Mouse (Mus musculus): Measurements from ENCODE around the gene Mettl14. TPM values are rescaled to one million over a fixed set of nuclear protein-coding genes. Genes with fewer than 3 reads are reported as not detected.

Mettl14 gene
- polyA plus RNA-seq, 1 experiment from 2014 or later = 28.9 TPM

DNA sequence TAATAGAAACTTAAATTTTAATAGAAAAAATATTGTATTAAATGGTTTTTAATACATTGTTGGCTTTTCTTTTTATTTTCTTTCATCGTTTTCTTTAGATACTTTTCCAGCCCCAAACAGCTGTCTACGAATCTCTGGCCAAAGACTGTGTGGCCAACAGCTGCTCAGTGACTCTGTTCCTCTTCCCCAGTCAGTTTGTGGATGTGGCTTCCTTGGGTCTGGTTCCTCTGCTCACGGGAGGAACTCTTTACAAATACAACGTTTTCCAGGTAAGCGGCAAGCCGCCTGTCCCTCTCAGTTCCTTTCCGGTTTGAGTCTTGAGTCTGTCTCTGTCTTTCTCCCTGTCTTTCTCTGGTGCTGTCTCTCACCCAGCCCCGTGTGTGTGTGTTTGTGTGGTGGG lies 35.3 kb downstream of the Mettl14 start:
- DNase-seq (ENCODE audit: low spot score) (no peak), ATAC-seq (ENCODE audit: low FRiP score) (no peak)
- Histone ChIP-seq H3K4me3 (ENCODE audit: low read depth, low read length) (no peak overlapping the region), H3K4me1 (replicated peaks; ENCODE audit: control insufficient read depth, insufficient read depth, low read length) (no peaks in the 10 kb centered on the region), H3K27me3 (ENCODE audit: control insufficient read depth, insufficient read depth, low read length) (no peaks in the 10 kb centered on the region), H3K4me2 (replicated peaks; ENCODE audit: low read depth, low read length) (no peak overlapping the region), H3K27ac (ENCODE audit: low read depth, low read length) (no peak overlapping the region), H3K36me3 (ENCODE audit: control insufficient read depth, insufficient read depth, low read length) (no peaks in the 10 kb centered on the region), H3K9me3 (ENCODE audit: control insufficient read depth, low read length) (no peaks in the 10 kb centered on the region), H3K9ac (ENCODE audit: low read depth, low read length) (no peak overlapping the region)
- 83% methylated on average over 8 of the region's 8 CpGs for WGBS

DNA sequence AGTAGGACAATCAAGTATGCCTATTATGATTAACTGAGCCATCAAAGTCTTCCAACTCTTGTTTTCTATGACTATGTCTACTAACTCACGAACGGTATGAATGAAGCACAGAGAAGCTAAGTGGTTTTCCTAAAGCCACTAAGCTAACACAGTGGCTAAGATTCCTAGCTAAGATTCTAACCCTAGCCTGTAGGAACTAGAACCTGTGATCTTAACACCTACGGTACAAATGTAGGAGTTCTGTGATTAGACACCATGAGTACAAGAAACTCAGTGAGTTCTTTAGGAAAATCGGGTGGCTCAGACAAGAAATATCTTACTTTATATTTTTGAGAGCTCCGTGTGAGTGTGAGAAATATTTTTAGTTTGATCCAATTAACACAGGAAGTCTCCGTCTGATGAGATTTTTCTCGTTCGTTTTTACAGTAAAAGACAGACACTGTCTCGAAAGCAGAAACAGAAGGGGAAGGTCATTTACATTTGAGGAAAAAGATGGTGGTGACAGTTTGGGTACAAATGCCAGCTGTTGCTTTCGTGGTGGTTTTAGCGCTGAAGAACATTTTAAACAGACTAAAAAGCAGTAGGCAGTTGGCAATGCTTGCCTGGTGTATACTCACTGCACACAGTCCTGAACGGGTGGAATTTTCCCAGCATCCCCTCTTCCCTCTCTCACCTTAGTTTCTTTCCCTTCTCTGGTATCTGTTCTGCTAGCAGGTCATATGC lies 37.7 kb downstream of the Mettl14 start:
- H3K4me3 ChIP-seq (ENCODE audit: low read depth, low read length) = no peak overlapping the region
- DNase-seq (ENCODE audit: low spot score) = no peak

DNA sequence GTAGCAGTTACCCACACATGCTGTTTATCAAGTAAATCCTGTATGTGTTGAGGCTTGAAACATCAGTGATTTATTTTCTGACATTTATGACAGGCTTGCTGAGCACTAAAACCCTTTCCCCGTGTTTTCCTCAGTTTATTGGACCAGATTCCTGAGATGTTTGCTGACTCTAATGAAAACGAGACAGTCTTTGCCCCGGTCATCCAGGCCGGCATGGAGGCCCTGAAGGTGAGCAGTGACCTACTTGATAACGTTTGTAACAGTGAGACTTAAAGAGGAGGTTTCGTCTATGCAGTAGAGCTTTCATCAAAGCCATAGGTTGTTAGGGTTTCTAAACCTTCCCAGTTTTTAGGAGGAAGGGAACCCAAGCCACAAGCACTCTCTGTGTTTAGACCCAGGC lies 42.2 kb downstream of the Mettl14 start:
- Histone ChIP-seq H3K27ac (ENCODE audit: low read depth, low read length) (no peak overlapping the region), H3K27me3 (ENCODE audit: control insufficient read depth, insufficient read depth, low read length) (no peaks in the 10 kb centered on the region), H3K36me3 (ENCODE audit: control insufficient read depth, insufficient read depth, low read length) (no peaks in the 10 kb centered on the region), H3K4me2 (replicated peaks; ENCODE audit: low read depth, low read length) (no peak overlapping the region), H3K9me3 (ENCODE audit: control insufficient read depth, low read length) (no peaks in the 10 kb centered on the region), H3K9ac (ENCODE audit: low read depth, low read length) (no peak overlapping the region), H3K4me3 (ENCODE audit: low read depth, low read length) (no peak overlapping the region), H3K4me1 (replicated peaks; ENCODE audit: control insufficient read depth, insufficient read depth, low read length) (no peaks in the 10 kb centered on the region)
- ATAC-seq (ENCODE audit: low FRiP score) (no peak), DNase-seq (ENCODE audit: low spot score) (no peak)
- WGBS = 84% methylated on average over 6 of the region's 6 CpGs

More for the DNA sequence above, 37.7 kb downstream of the Mettl14 start:
- WGBS = 91% methylated on average over 12 of the region's 12 CpGs
- Histone ChIP-seq H3K36me3 (ENCODE audit: control insufficient read depth, insufficient read depth, low read length) (no peaks in the 10 kb centered on the region), H3K9me3 (ENCODE audit: control insufficient read depth, low read length) (no peaks in the 10 kb centered on the region), H3K27me3 (ENCODE audit: control insufficient read depth, insufficient read depth, low read length) (no peaks in the 10 kb centered on the region), H3K4me2 (replicated peaks; ENCODE audit: low read depth, low read length) (no peak overlapping the region), H3K4me1 (replicated peaks; ENCODE audit: control insufficient read depth, insufficient read depth, low read length) (no peaks in the 10 kb centered on the region), H3K9ac (ENCODE audit: low read depth, low read length) (no peak overlapping the region), H3K27ac (ENCODE audit: low read depth, low read length) (no peak overlapping the region)
- no peak for ATAC-seq (ENCODE audit: low FRiP score)

DNA sequence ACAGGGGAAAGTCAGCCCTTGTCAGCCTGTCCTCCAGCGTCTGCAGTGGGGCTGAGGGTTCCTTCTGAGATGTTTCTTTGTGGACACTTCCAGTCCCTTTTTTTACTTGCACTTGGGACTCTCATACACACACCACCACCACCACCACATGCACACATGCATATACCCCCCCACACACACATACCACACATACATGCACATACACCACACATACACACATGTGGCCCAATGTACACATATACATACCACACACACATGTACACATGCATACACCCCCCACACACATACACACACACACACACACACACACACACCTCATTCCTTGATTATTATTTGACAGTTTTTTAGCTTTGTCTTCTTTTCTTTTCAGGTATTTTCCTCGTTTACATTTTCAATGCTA lies 44.9 kb downstream of the Mettl14 start:
- Histone ChIP-seq H3K27ac (ENCODE audit: low read depth, low read length) (no peak overlapping the region), H3K36me3 (ENCODE audit: control insufficient read depth, insufficient read depth, low read length) (no peaks in the 10 kb centered on the region)
- ATAC-seq (ENCODE audit: low FRiP score) = no peak

DNA sequence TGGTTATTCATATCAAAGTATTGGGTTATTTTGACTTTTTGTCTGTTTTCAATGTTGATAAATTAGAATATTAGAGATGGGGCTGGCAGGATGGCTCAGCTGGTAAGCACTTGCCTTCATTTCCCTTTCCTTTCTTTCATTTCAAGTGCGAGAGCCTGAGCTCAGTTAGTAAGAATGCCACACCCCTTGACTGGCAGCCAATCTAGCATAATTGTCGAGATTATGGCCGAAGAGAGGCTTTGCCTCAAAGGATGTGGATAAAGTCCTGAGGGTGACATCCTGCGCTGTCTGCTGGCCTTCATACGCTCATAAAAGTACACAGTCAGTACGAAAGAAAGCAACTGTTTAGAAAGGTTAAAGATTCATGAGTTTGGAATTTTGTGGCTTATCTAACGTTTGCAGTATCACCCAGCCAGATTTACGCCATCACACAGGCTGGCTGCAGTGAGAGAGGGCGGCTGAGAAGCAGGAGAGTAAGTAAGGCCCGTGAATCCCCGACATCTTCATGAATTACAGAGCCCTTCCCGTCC lies 47.2 kb downstream of the Mettl14 start:
- H3K9ac ChIP-seq (ENCODE audit: low read depth, low read length) = no peak overlapping the region
- no peak overlapping the region for H3K4me3 ChIP-seq (ENCODE audit: low read depth, low read length)
- DNase-seq (ENCODE audit: low spot score) = no peak
- H3K27ac ChIP-seq (ENCODE audit: low read depth, low read length) = no peak overlapping the region
- H3K4me2 ChIP-seq (replicated peaks; ENCODE audit: low read depth, low read length) = no peak overlapping the region
- no peaks in the 10 kb centered on the region for H3K36me3 ChIP-seq (ENCODE audit: control insufficient read depth, insufficient read depth, low read length)
- ATAC-seq (ENCODE audit: low FRiP score) = no peak
- H3K9me3 ChIP-seq (ENCODE audit: control insufficient read depth, low read length) = no peaks in the 10 kb centered on the region
- H3K4me1 ChIP-seq (replicated peaks; ENCODE audit: control insufficient read depth, insufficient read depth, low read length) = no peaks in the 10 kb centered on the region
- WGBS = 85% methylated on average over 12 of the region's 12 CpGs
- no peaks in the 10 kb centered on the region for H3K27me3 ChIP-seq (ENCODE audit: control insufficient read depth, insufficient read depth, low read length)

More for the DNA sequence above, 44.9 kb downstream of the Mettl14 start:
- no peak for DNase-seq (ENCODE audit: low spot score)
- Histone ChIP-seq H3K4me1 (replicated peaks; ENCODE audit: control insufficient read depth, insufficient read depth, low read length) (no peaks in the 10 kb centered on the region), H3K4me3 (ENCODE audit: low read depth, low read length) (no peak overlapping the region), H3K4me2 (replicated peaks; ENCODE audit: low read depth, low read length) (no peak overlapping the region), H3K9ac (ENCODE audit: low read depth, low read length) (no peak overlapping the region), H3K27me3 (ENCODE audit: control insufficient read depth, insufficient read depth, low read length) (no peaks in the 10 kb centered on the region), H3K9me3 (ENCODE audit: control insufficient read depth, low read length) (no peaks in the 10 kb centered on the region)
- 88% methylated on average over 2 of the region's 2 CpGs for WGBS

DNA sequence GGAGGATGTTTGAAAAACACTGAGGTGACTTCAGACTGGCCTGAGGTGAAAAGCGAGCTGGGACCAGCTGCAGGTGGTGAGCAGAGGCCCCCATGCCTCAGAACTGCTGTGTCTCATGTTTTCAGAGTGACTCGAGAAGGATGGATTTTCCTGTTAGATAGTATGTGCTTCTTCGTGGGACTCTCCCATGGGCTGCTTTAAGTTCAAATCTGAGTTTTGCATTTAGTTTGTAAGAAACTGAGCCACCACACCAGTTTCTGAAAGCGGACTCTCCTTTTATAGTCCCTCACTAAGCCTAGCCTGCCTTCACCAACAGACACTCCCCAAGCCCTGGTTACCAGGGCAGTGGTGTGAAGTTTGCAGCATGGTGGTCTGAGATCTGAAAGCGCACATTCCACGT lies 48.1 kb downstream of the Mettl14 start:
- Histone ChIP-seq H3K4me3 (ENCODE audit: low read depth, low read length) (no peak overlapping the region), H3K27me3 (ENCODE audit: control insufficient read depth, insufficient read depth, low read length) (no peaks in the 10 kb centered on the region), H3K27ac (ENCODE audit: low read depth, low read length) (no peak overlapping the region), H3K4me2 (replicated peaks; ENCODE audit: low read depth, low read length) (no peak overlapping the region), H3K9me3 (ENCODE audit: control insufficient read depth, low read length) (no peaks in the 10 kb centered on the region), H3K9ac (ENCODE audit: low read depth, low read length) (no peak overlapping the region), H3K36me3 (ENCODE audit: control insufficient read depth, insufficient read depth, low read length) (no peaks in the 10 kb centered on the region), H3K4me1 (replicated peaks; ENCODE audit: control insufficient read depth, insufficient read depth, low read length) (no peaks in the 10 kb centered on the region)
- no peak for DNase-seq (ENCODE audit: low spot score)
- ATAC-seq (ENCODE audit: low FRiP score) = no peak
- WGBS = 73% methylated on average over 6 of the region's 6 CpGs

DNA sequence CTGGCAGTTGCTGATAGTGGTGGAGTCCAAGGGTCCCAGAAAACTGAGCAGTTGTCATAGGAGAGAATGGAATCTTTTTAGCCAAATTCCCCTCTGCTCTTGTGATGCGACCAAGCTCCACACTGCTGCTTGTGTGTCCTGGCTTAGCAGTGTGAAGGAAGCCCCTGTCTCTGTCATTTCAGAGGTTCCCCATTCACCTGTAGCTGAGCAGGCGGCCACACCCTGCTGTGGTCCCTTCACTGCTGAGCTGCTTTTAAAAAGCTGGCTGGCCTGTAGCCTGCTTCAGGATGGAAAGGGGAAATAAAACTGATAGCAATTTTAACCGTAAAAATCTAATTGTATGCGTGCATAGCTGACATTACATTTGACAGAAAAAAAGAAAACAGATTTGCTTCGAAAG lies 49.0 kb downstream of the Mettl14 start:
- no peaks in the 10 kb centered on the region for H3K4me1 ChIP-seq (replicated peaks; ENCODE audit: control insufficient read depth, insufficient read depth, low read length)
- no peak overlapping the region for H3K27ac ChIP-seq (ENCODE audit: low read depth, low read length)
- H3K9ac ChIP-seq (ENCODE audit: low read depth, low read length) = no peak overlapping the region
- ATAC-seq (ENCODE audit: low FRiP score) (no peak), DNase-seq (ENCODE audit: low spot score) (no peak)
- H3K36me3 ChIP-seq (ENCODE audit: control insufficient read depth, insufficient read depth, low read length) = no peaks in the 10 kb centered on the region
- no peak overlapping the region for H3K4me3 ChIP-seq (ENCODE audit: low read depth, low read length)
- 79% methylated on average over 5 of the region's 5 CpGs for WGBS
- H3K27me3 ChIP-seq (ENCODE audit: control insufficient read depth, insufficient read depth, low read length) = no peaks in the 10 kb centered on the region
- H3K9me3 ChIP-seq (ENCODE audit: control insufficient read depth, low read length) = no peaks in the 10 kb centered on the region
- H3K4me2 ChIP-seq (replicated peaks; ENCODE audit: low read depth, low read length) = no peak overlapping the region

DNA sequence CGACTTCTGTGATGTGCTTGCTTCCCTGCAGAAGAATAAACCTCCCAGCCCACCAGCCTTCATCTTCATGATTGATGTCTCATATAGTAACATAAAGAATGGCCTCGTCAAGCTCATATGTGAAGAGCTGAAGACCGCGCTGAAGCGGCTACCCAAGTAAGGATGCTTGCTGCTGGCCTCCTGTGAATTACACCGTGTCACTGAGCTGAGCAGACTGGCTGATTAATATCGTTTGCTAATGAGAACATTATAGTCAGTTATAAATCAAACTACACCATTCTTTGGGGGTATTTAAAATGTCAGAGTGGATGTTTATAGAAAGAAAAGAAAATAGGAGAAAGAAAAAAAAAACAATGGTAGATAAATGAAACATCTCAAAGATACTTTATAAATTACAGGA lies 49.5 kb downstream of the Mettl14 start:
- H3K4me2 ChIP-seq (replicated peaks; ENCODE audit: low read depth, low read length) = no peak overlapping the region
- 70% methylated on average over 7 of the region's 7 CpGs for WGBS
- H3K4me3 ChIP-seq (ENCODE audit: low read depth, low read length) = no peak overlapping the region
- H3K36me3 ChIP-seq (ENCODE audit: control insufficient read depth, insufficient read depth, low read length) = no peaks in the 10 kb centered on the region
- H3K9me3 ChIP-seq (ENCODE audit: control insufficient read depth, low read length) = no peaks in the 10 kb centered on the region
- no peak overlapping the region for H3K9ac ChIP-seq (ENCODE audit: low read depth, low read length)
- H3K27ac ChIP-seq (ENCODE audit: low read depth, low read length) = no peak overlapping the region
- no peaks in the 10 kb centered on the region for H3K27me3 ChIP-seq (ENCODE audit: control insufficient read depth, insufficient read depth, low read length)
- no peaks in the 10 kb centered on the region for H3K4me1 ChIP-seq (replicated peaks; ENCODE audit: control insufficient read depth, insufficient read depth, low read length)
- DNase-seq (ENCODE audit: low spot score) = no peak
- no peak for ATAC-seq (ENCODE audit: low FRiP score)

DNA sequence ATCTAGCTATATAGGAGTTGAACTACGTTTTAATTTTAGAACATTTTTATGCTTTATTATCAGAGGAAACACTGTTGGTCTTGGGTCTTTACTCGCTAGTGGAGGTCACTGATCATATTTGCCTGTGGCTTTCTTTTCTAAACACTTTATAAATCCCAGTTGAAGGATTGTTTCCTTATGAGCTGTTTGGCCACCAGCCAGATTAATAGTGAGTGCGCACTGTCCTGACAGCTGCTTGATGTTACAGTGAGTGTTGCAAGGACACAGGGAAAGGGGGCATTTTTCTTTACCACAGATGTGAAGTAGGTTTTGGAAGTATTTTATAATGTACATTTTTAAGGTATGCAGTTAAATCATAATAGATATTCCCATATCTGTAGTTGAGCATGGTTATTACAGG lies 50.4 kb downstream of the Mettl14 start:
- Histone ChIP-seq H3K9me3 (ENCODE audit: control insufficient read depth, low read length) (no peaks in the 10 kb centered on the region), H3K27ac (ENCODE audit: low read depth, low read length) (no peak overlapping the region), H3K9ac (ENCODE audit: low read depth, low read length) (no peak overlapping the region), H3K4me3 (ENCODE audit: low read depth, low read length) (no peak overlapping the region), H3K4me1 (replicated peaks; ENCODE audit: control insufficient read depth, insufficient read depth, low read length) (no peaks in the 10 kb centered on the region), H3K36me3 (ENCODE audit: control insufficient read depth, insufficient read depth, low read length) (no peaks in the 10 kb centered on the region), H3K27me3 (ENCODE audit: control insufficient read depth, insufficient read depth, low read length) (no peaks in the 10 kb centered on the region), H3K4me2 (replicated peaks; ENCODE audit: low read depth, low read length) (no peak overlapping the region)
- DNase-seq (ENCODE audit: low spot score) = no peak
- no peak for ATAC-seq (ENCODE audit: low FRiP score)
- WGBS = 77% methylated on average over 3 of the region's 3 CpGs
